Mouse (Mus musculus) gastrocnemius, postnatal 14 days (tissue): Measurements from ENCODE around the gene Samd11. TPM values are rescaled to one million over a fixed set of nuclear protein-coding genes. Genes with fewer than 3 reads are reported as not detected.

Experiments
- DNase-seq: peaks from one replicate; pipeline ENCODE4 v3.0.0; 2021; ENCODE audit warnings: mixed read lengths
- intact Hi-C: fragments of 180-260 bp; cut with DNase I; formaldehyde crosslinking; loops from one replicate; pipeline ENCODE4 v1.15.1; 2025; ENCODE audit warnings: low total_unique reads
- long read RNA-seq, 2 experiments: library from polyadenylated mRNA; stranded (forward); transcript quantifications; one replicate each; pipeline ENCODE4 v2.0.0; 2021
- total RNA-seq, 2 experiments: library from RNA; stranded (reverse); gene quantifications; 2 replicates each; pipeline ENCODE4 v1.2.3; 2021

Samd11 gene
- total RNA-seq: under 1 TPM in 1 of 2 experiments, not detected in 1; 0.21 TPM
- long read RNA-seq, experiment 1: 0 reads
- long read RNA-seq, experiment 2: 0 reads

DNA sequence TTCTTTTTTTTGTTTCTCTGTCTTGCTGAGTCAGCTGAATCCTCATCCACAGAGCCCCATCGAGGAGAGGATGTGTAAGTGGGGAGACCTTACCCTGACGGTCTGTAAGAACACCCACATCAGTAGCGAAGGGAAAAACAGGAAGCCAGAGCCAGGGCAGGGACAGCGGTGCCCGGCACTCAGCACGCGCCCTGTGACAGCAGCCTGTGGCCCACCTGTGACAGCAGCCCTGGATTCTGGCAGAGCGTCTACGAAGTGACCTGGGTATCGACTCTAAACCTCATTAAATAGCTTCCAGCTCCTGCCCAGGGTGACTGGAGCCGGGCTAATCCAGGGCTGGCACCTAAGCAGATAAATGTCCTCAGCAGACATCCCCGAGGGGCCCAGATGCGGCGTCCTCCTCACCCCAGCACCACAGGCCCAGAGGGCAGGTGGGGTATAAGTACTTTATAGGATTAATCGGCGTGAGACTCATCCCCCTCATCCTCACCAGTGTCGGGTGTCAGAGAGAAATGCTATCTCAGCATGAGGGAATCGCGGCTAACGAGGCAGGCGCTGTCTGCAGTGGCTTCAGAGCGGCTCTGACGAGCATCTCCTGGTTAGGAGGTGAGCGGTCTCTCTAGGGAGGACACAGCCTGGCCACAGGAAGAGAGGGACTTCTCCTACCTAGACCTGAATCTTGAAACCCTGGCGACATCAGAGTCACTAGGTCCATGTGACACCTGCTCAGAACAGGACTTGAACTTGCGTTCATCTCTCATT is at the start of gene Samd11:
Gene Samd11, minus strand, starts transcription at position 580 of the 762 bp plus-strand sequence.
- no peak for DNase-seq
- intact Hi-C loops: no loop called here

- intact Hi-C loops: no loop called here
- DNase-seq: no peak
Measured at GRCm38 (mm10) chr4:156254361-156255077, 938 bp downstream of the Samd11 start.

GRCm38 (mm10) chr4:156253043-156253442 is 2.4 kb downstream of the Samd11 start:
- DNase-seq: no peak
- intact Hi-C loops: no loop called here

DNA sequence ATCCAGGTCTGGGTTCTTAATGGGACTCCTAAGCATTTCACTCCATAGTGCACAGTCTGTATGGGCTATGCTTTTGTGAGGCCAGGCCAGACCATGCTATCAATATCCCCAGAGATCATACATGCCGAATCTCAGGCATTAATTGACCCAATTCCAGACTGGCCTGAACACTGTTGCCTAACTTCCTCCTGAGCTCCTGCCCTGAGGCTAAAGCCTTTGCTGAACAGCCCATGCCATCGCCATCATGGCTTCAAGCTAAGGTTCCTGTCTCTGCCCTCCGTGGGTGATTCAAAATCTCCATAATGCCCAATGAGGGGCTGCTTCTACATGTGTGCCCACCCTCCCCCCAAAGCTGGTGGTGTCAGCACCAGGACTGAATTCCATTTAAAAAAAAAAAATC is 2.8 kb downstream of the Samd11 start:
- DNase-seq: no peak
- intact Hi-C loops: no loop called here

- intact Hi-C loops: no loop called here
- no peak for DNase-seq
Measured at GRCm38 (mm10) chr4:156252140-156252539, 3.3 kb downstream of the Samd11 start.

DNA sequence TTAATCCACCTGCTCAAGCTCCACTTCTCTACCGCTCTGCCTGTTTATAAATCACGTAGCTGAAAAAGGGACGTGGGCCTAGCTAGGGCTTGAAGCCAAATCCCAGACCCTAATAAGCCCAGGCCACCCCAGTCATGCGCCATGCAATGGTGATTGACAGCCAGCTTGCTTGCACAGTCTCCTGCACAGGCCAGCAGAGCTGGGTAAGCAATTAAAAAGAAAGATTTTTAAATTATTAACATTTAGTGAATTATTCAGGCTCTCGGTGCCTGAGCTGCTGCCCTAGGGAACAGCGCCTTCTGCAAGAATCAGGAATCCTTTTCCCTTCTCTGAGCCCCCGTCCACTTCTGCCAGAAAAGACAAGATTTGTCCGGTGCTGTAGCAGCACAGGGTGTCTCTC is 4.4 kb downstream of the Samd11 start:
- intact Hi-C loops: no loop called here
- no peak for DNase-seq

DNA sequence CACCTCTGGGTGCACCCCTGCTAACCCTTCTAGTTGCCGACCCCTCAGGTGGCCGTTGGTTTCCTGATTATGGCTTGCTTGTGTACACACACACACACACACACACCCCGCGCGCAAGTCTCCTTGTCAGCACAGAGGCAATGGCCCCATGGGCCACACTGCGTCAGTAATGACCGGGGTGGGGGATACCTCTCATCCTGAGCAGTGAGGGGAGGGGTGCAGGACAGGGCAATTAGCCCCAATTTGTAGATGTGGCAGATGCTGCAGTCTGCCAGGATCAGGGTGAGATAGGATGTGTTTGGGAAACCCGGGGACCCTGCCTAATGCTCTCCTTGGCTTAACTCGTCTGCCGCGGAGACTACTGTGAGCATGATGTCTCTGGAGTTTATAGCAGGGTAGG is 5.9 kb downstream of the Samd11 start:
- intact Hi-C loops: no loop called here
- no peak for DNase-seq

DNA sequence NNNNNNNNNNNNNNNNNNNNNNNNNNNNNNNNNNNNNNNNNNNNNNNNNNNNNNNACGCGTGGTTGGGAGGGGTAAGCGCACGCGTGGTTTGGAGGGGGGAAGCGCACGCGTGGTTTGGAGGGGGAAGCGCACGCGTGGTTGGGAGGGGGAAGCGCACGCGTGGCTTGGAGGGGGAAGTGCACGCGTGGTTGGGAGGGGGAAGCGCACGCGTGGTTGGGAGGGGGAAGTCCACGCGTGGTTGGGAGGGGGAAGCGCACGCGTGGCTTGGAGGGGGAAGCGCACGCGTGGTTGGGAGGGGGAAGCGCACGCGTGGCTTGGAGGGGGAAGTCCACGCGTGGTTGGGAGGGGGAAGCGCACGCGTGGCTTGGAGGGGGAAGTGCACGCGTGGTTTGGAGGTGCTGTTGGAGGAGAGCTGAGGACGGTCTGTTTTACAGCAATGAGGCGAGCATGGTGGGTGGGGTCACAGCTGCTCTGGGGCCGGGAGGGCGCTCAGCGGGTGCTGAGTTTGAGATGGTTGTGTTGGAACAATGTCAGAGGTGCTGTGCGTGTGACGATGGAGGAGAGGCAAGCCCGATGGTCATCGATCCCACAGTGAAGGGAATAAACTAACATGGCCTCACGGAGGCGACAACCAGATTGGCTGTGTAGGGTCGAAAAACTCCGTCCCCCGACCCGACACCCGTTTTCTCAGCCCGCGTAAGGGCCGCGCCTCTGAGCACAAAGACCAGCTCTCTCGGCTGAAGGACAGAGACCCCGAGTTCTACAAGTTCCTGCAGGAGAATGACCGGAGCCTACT is 18.6 kb downstream of the Samd11 start:
- DNase-seq: no peak
- intact Hi-C loops: no loop called here

DNA sequence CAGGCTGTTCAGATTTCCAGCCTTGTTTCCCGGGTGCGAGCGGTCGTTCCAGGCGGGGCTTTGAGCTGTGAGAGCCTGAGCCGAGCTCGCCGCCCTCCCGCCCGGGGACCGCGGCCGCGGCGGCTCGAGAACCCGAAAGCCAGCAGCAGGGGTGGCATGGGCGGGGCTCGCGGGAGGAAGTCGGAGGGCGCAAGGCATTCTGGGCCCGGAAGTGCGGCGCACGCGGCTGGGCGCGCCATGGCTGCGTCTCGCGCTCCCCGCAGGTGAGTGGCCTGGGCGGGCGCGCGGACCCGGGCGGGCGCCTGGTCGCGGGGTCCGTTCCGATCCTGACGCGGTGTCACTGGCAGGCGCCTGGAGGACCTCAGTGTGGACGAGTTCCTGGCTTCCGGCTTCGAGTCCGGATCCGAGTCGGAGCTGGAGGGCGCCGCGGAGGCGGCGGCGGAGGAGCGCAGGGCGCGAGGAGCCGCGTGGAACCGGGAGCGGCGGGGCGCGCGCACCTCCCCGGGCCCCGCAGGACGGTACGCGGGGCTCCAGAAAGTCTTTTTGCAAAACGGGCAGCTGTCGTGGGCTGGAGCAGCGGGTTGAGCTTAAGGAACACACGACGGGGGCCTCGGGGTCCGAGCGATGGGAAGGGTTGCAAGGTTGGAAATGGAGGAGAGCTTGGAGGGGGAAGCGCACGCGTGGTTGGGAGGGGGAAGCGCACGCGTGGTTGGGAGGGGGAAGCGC is 19.5 kb downstream of the Samd11 start, which contains the start of gene Noc2l:
Gene Noc2l, plus strand, starts transcription at position 203 of the 726 bp plus-strand sequence.
- intact Hi-C loops: no loop called here
- DNase-seq: peak; percentile 94

DNA sequence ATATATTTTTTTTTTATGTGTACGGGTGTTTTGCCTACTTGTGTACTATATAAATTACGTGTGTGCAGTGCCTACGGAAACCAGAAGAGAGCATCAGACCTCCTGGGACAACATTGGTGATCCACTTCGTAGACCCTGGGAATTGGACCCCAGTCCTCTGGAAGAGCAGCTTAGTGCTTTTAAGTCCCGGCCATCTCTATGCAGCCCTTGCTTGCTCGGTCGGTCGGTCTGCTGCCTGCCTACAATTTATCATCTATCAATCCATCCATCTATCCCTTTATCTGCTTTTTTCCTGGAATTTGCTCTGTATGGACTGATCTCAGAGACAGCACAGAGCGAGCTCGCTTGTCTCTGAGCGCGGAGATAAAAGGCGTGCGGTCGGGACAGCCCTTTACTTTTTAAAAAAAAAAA is 20.1 kb downstream of the Samd11 start:
- intact Hi-C loops: no loop called here
- DNase-seq: no peak

DNA sequence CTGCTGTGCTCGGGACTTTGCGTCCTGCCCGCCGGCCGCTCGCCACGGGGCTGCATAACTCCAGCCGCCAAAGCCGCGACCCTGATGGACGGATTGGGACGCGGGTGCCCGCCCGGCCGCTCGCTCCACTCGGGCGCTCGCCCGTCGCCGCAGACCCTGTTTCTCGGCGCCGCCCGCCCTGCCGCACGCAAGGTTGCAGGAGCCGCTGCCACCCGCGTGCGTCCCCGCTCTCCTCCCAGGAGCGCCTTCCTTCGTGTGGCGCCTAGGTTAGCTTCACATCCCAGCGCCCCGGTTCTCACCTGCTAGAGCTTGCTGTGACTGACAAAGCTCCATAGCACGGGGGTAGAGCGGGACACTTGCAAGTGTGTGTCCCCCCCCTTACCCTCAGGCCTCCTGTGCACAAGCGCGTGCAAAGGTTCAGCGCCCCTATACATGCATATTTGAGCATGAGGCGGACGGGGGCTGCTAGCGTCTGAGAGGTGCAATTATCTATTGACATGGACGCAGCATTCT is 20.7 kb downstream of the Samd11 start, which contains the start of gene Plekhn1:
Gene Plekhn1, minus strand, starts transcription at position 157 of the 513 bp plus-strand sequence.
- intact Hi-C loops: no loop called here
- peak; percentile 81 for DNase-seq

DNA sequence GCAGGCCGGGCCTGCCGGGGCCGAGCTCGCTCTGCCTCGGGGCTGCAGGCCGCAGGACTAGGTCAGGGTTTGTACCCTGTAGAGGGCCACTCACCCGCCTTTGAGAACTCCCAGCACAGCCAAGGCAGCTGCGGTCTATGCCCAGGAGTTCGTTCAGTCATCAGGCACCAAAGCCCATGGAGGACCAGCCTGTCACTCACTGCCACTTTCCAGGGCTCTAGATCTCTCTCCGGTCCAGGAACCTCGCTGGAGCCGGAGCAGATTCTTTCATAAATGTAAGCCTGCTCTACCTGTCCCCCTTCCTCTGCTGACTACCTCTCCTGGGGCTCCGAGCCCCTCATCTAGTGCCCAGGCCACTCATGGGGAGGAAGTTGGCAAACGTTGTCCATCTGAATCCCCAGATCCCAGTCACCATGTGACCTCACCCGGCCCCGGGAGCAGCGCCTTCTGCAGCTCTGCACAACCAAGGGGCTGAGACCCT is 21.4 kb downstream of the Samd11 start:
- intact Hi-C loops: no loop called here

GRCm38 (mm10) chr4:156228393-156229024 is 26.9 kb downstream of the Samd11 start:
- intact Hi-C loops: no loop called here
- DNase-seq: no peak

More for the DNA sequence above, 21.4 kb downstream of the Samd11 start:
- no peak for DNase-seq

- DNase-seq: no peak
- intact Hi-C loops: no loop called here
Measured at GRCm38 (mm10) chr4:156227752-156228392, 27.6 kb downstream of the Samd11 start.

DNA sequence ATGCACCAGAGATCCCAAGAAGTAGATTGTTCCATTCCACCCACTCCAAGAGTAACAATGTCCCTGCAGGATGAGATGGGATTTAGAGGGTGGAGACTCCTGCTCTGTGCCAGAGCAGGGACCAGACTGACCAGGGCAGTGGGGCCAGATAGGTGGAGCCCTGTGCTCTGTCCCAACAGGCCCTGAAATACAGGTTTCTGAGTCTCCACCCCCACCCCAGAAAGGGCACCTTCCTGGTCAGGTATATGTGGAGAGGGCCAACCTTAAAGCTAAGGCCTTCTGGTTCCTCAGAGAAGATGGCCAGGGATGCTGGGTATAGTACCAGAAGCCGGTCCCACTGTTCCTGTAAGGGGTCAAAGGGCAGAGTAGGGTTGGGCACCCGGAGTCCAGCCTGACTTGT is 31.2 kb downstream of the Samd11 start:
- no peak for DNase-seq
- intact Hi-C loops: no loop called here

- intact Hi-C loops: no loop called here
- no peak for DNase-seq
Measured at GRCm38 (mm10) chr4:156219936-156220335, 35.5 kb downstream of the Samd11 start.

DNA sequence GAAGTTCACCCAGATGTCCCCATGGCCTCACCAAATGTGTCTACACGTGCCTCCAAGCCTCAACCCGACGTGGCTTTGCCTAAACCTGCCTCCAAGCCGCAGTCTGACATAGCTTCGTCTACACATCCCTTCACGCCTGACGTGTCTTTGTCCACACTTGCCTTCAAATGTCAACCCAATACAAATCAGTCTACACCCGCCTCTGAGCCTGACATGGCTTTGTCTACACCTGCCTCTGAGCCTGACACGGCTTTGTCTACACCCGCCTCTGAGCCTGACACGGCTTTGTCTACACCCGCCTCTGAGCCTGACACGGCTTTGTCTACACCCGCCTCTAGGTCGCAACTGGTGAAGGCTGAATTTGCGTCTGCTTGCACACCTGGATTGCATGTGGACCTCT is 37.6 kb downstream of the Samd11 start:
- no peak for DNase-seq
- intact Hi-C loops: no loop called here
